ENCODE assay signal across 8 mouse cellular contexts in genomic region chr1:36937648-36938047, GRCm38 (mm10). TPM values are rescaled to one million over a fixed set of nuclear protein-coding genes. Genes with fewer than 3 reads are reported as not detected.
A peak's percentile ranks its signal among the peaks of the same experiment; 100 is the strongest.
DNase-seq lines count a peak whose midpoint lies in the region; ATAC-seq and TF ChIP-seq lines count a peak whose summit lies in the region.

No protein-coding gene starts in this region.

- 29% methylated on average over 3 of the region's 3 CpGs for WGBS in neural tube, embryonic 11.5 days
- 38% methylated on average over 3 of the region's 3 CpGs for WGBS in forebrain, embryonic 10.5 days
- WGBS in stomach, postnatal 0 days, result 22% methylated on average over 3 of the region's 3 CpGs

- DNase-seq in neural tube, embryonic 11.5 days (ENCODE audit: low spot score), result peak; percentile 26
- DNase-seq in neural tube, embryonic 10.5 days (ENCODE audit: extremely low spot score, low spot score), result no peak
- DNase-seq in forebrain, embryonic 10.5 days (ENCODE audit: extremely low spot score, low spot score), result no peak
- peak; percentile 57 for DNase-seq in liver
- DNase-seq in stomach, postnatal 0 days (ENCODE audit: low spot score), result no peak
- DNase-seq in spleen, postnatal 4 days (ENCODE audit: low spot score in 2 of 2), result no peak
- DNase-seq in thymus, postnatal 25 days, result no peak
- DNase-seq in lung, postnatal 25 days (ENCODE audit: low spot score), result no peak

- H3K4me2 ChIP-seq in neural tube, embryonic 11.5 days (ENCODE audit: low read depth), result peak overlapping the region; percentile 67
- peak overlapping the region; percentile 74 for H3K4me2 ChIP-seq in stomach, postnatal 0 days (replicated peaks; ENCODE audit: low read depth)

- H3K9ac ChIP-seq in neural tube, embryonic 11.5 days (ENCODE audit: low read length), result no peak overlapping the region
- no peak overlapping the region for H3K9ac ChIP-seq in stomach, postnatal 0 days (ENCODE audit: low read length)

- ATAC-seq in neural tube, embryonic 11.5 days (ENCODE audit: insufficient read depth, low FRiP score, low TSS enrichment), result no peak
- no peak for ATAC-seq in stomach, postnatal 0 days (ENCODE audit: low FRiP score, low TSS enrichment)

- no peaks in the 10 kb centered on the region for H3K27me3 ChIP-seq in neural tube, embryonic 11.5 days (ENCODE audit: control insufficient read depth, insufficient read depth, low read length)
- no peaks in the 10 kb centered on the region for H3K27me3 ChIP-seq in forebrain, embryonic 10.5 days (ENCODE audit: poor library complexity, severe bottlenecking)
- H3K27me3 ChIP-seq in stomach, postnatal 0 days (ENCODE audit: control insufficient read depth, insufficient read depth, low read length), result no peaks in the 10 kb centered on the region

- peaks cover 9% of the 10 kb centered on the region for H3K4me1 ChIP-seq in neural tube, embryonic 11.5 days (ENCODE audit: control insufficient read depth, insufficient read depth, low read length)
- peaks cover 42% of the 10 kb centered on the region for H3K4me1 ChIP-seq in forebrain, embryonic 10.5 days
- no peaks in the 10 kb centered on the region for H3K4me1 ChIP-seq in stomach, postnatal 0 days (replicated peaks; ENCODE audit: control insufficient read depth, insufficient read depth)

- H3K4me3 ChIP-seq in neural tube, embryonic 11.5 days (ENCODE audit: low read depth, low read length), result peak overlapping the region; percentile 74
- H3K4me3 ChIP-seq in forebrain, embryonic 10.5 days, result peak overlapping the region; percentile 99
- H3K4me3 ChIP-seq in stomach, postnatal 0 days (ENCODE audit: low read depth, low read length), result peak overlapping the region; percentile 92

- TF ChIP-seq EP300 in stomach, postnatal 0 days (optimal IDR thresholded peaks at IDR 0.05), result no peak

- H3K9me3 ChIP-seq in neural tube, embryonic 11.5 days (ENCODE audit: control insufficient read depth, low read length), result no peaks in the 10 kb centered on the region
- H3K9me3 ChIP-seq in forebrain, embryonic 10.5 days, result no peaks in the 10 kb centered on the region
- no peaks in the 10 kb centered on the region for H3K9me3 ChIP-seq in stomach, postnatal 0 days (ENCODE audit: control insufficient read depth, low read length)

- no peak overlapping the region for H3K27ac ChIP-seq in neural tube, embryonic 11.5 days (ENCODE audit: low read depth, low read length)
- no peak overlapping the region for H3K27ac ChIP-seq in forebrain, embryonic 10.5 days
- no peak overlapping the region for H3K27ac ChIP-seq in stomach, postnatal 0 days (replicated peaks)

- no peaks in the 10 kb centered on the region for H3K36me3 ChIP-seq in neural tube, embryonic 11.5 days (ENCODE audit: control insufficient read depth, insufficient read depth, low read length)
- no peaks in the 10 kb centered on the region for H3K36me3 ChIP-seq in forebrain, embryonic 10.5 days (replicated peaks)
- no peaks in the 10 kb centered on the region for H3K36me3 ChIP-seq in stomach, postnatal 0 days (ENCODE audit: control insufficient read depth, insufficient read depth, low read length)

- 0 out of 2 replicates have a peak, but pooled peaks have one; percentile 30 for TF ChIP-seq CTCF in stomach, postnatal 0 days (IDR thresholded peaks at IDR 0.05; ENCODE audit: low read depth)

RNA-seq across cellular contexts. Expression of gene Tmem131, which starts 5.8 kb away (rescaled TPM):
- polyA plus RNA-seq in neural tube, embryonic 11.5 days (2014; fragmentation: Nextera tagmentation; extraction: Ambion mirVana), result 19.3 and 19.5 TPM in 2 replicates
- polyA plus RNA-seq in forebrain, embryonic 10.5 days (2016; fragmentation: Nextera tagmentation; extraction: Ambion mirVana), result 12.2 and 13.0 TPM in 2 replicates
- 6.1 and 6.8 TPM in 2 replicates for polyA plus RNA-seq in stomach, postnatal 0 days (2015; fragmentation: Nextera tagmentation; extraction: Ambion mirVana)

Comparison
In these comparisons a context has a peak if more than half of its experiments do, and no peak if none do; other contexts are left out.
1. DNase-seq: peak in neural tube, embryonic 11.5 days (single experiment) and liver (single experiment); none in neural tube, embryonic 10.5 days (single experiment), forebrain, embryonic 10.5 days (single experiment), stomach, postnatal 0 days (single experiment), spleen, postnatal 4 days (0 of 2), thymus, postnatal 25 days (single experiment) and lung, postnatal 25 days (single experiment).
2. Peak in every context shown above with its lines, with median percentiles within 50 percentile points of each other: H3K4me3 ChIP-seq.